Mouse (Mus musculus) MEL (cell line): ENCODE results near the gene Mrpl38.

ENCODE experiments used
- BHLHE40 ChIP-seq: IDR thresholded peaks from 2 replicates; pipeline ENCODE4 v1.6.1; 2012; ENCODE audit warnings: low read depth, mild to moderate bottlenecking, inconsistent platforms, low read length, improper control_type of control experiment, borderline replicate concordance
- CTCF ChIP-seq, 3 experiments: IDR thresholded peaks in 2 of 3; conservative IDR thresholded peaks in 1 of 3; 2 replicates each; pipeline ENCODE4 v1.5.1; 2011 to 2012; ENCODE audit warnings: low read length in 3 of 3, low read depth in 2 of 3, mild to moderate bottlenecking in 2 of 3, improper control_type of control experiment in 1 of 3, inconsistent platforms in 1 of 3, mixed read lengths in 1 of 3, moderate library complexity in 1 of 3; ENCODE audit not compliant: control insufficient read depth in 1 of 3, insufficient read depth in 1 of 3, poor library complexity in 1 of 3, severe bottlenecking in 1 of 3
- EP300 ChIP-seq, 2 experiments: IDR thresholded peaks; 2 replicates each; pipeline ENCODE4 v1.6.1; 2011; ENCODE audit warnings: improper control_type of control experiment in 2 of 2, low read length in 2 of 2, low read depth in 1 of 2, mild to moderate bottlenecking in 1 of 2
- GATA1 ChIP-seq: IDR thresholded peaks from 2 replicates; pipeline ENCODE4 v1.6.1; 2011; ENCODE audit warnings: low read depth, low read length, improper control_type of control experiment
- HCFC1 ChIP-seq: IDR thresholded peaks from 2 replicates; pipeline ENCODE4 v1.6.1; 2012; ENCODE audit warnings: low read depth, mild to moderate bottlenecking, inconsistent platforms, low read length, improper control_type of control experiment, moderate library complexity
- NRF1 ChIP-seq: IDR thresholded peaks from 2 replicates; pipeline ENCODE4 v1.6.1; 2014; ENCODE audit warnings: low read depth, mild to moderate bottlenecking, inconsistent platforms, low read length, improper control_type of control experiment, moderate library complexity; ENCODE audit not compliant: poor library complexity, insufficient read depth, severe bottlenecking
- POLR2A ChIP-seq, 2 experiments: IDR thresholded peaks; 2 replicates each; pipeline ENCODE4 v1.6.1; 2011 to 2012; ENCODE audit warnings: low read length in 2 of 2, mild to moderate bottlenecking in 2 of 2, control low read depth in 1 of 2, improper control_type of control experiment in 1 of 2, low read depth in 1 of 2, moderate library complexity in 1 of 2; ENCODE audit not compliant: control insufficient read depth in 1 of 2, insufficient read depth in 1 of 2, poor library complexity in 1 of 2

- TF ChIP-seq CTCF (IDR thresholded peaks at IDR 0.05 in 2 of 3, conservative IDR thresholded peaks at IDR 0.05 in 1 of 3; ENCODE audit: control insufficient read depth in 1 of 3, insufficient read depth in 1 of 3, low read depth in 2 of 3, low read length in 3 of 3, poor library complexity in 1 of 3, severe bottlenecking in 1 of 3) (no peak), HCFC1 (no peak), POLR2A (IDR thresholded peaks at IDR 0.05; ENCODE audit: control insufficient read depth in 1 of 2, insufficient read depth in 1 of 2, low read depth in 1 of 2, low read length in 2 of 2, poor library complexity in 1 of 2) (no peak), GATA1 (no peak), NRF1 (no peak), EP300 (IDR thresholded peaks at IDR 0.05; ENCODE audit: low read depth in 1 of 2, low read length in 2 of 2) (no peak), BHLHE40 (no peak)
Measured at GRCm38 (mm10) chr11:116169214-116169613, 30.5 kb upstream of the Mrpl38 start.
